Mouse (Mus musculus): ENCODE results near the gene Hes3. TPM values are rescaled to one million over a fixed set of nuclear protein-coding genes. Genes with fewer than 3 reads are reported as not detected.

Gene Hes3
- polyA plus RNA-seq, 1 experiment = not detected

DNA sequence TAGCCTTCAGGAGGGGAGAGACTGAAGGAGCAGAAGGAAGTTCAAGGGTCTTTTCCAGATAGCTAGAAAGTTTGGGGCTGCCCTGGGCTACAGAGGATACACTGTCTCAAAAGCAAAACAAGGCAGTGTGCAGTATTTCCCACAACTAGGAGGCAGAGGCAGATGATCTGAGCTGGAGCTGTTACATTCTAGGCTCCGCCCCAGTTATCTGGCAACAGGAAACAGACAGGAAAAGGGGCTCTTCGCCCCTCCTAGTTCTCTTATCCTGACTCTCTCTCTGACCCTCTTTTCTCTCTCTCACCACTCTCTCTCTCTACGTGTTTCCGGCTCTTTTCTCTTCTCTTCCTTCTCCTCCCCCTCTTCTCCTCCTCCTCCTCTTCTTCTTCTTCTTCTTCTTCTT is 4.5 kb upstream of the Hes3 start:
- Histone ChIP-seq H3K27ac (ENCODE audit: insufficient read depth, low read depth, low read length) (no peak overlapping the region), H3K4me1 (ENCODE audit: control insufficient read depth, insufficient read depth, low read length) (peaks cover 14% of the 10 kb centered on the region), H3K4me3 (ENCODE audit: insufficient read depth, low read length) (no peak overlapping the region)
- TF ChIP-seq POLR2A (IDR thresholded peaks at IDR 0.05; ENCODE audit: borderline replicate concordance, low read depth, low read length) = no peak

- Histone ChIP-seq H3K4me3 (ENCODE audit: insufficient read depth, low read length) (no peak overlapping the region), H3K27ac (ENCODE audit: insufficient read depth, low read depth, low read length) (no peak overlapping the region), H3K4me1 (ENCODE audit: control insufficient read depth, insufficient read depth, low read length) (peaks cover 14% of the 10 kb centered on the region)
- TF ChIP-seq CTCF (IDR thresholded peaks at IDR 0.05; ENCODE audit: low read depth, low read length) (peak; percentile 37; the same call in 1 of the 2 replicates), POLR2A (IDR thresholded peaks at IDR 0.05; ENCODE audit: borderline replicate concordance, low read depth, low read length) (no peak)
Measured at GRCm38 (mm10) chr4:152294188-152294929, 2.9 kb upstream of the Hes3 start.

- H3K27ac ChIP-seq (ENCODE audit: insufficient read depth, low read depth, low read length) = no peak overlapping the region
- peaks cover 10% of the 10 kb centered on the region for H3K4me1 ChIP-seq (ENCODE audit: control insufficient read depth, insufficient read depth, low read length)
- TF ChIP-seq POLR2A (IDR thresholded peaks at IDR 0.05; ENCODE audit: borderline replicate concordance, low read depth, low read length) (no peak), CTCF (IDR thresholded peaks at IDR 0.05; ENCODE audit: low read depth, low read length) (no peak)
- no peak overlapping the region for H3K4me3 ChIP-seq (ENCODE audit: insufficient read depth, low read length)
Measured at GRCm38 (mm10) chr4:152292102-152292765, 772 bp upstream of the Hes3 start.

GRCm38 (mm10) chr4:152290991-152291390 is 471 bp downstream of the Hes3 start:
- peaks cover 5% of the 10 kb centered on the region; the same call in 1 of the 2 replicates for H3K4me1 ChIP-seq (ENCODE audit: control insufficient read depth, insufficient read depth, low read length)
- TF ChIP-seq CTCF (IDR thresholded peaks at IDR 0.05; ENCODE audit: low read depth, low read length) (no peak), POLR2A (IDR thresholded peaks at IDR 0.05; ENCODE audit: borderline replicate concordance, low read depth, low read length) (no peak)
- no peak overlapping the region for H3K4me3 ChIP-seq (ENCODE audit: insufficient read depth, low read length)
- H3K27ac ChIP-seq (ENCODE audit: insufficient read depth, low read depth, low read length) = no peak overlapping the region

DNA sequence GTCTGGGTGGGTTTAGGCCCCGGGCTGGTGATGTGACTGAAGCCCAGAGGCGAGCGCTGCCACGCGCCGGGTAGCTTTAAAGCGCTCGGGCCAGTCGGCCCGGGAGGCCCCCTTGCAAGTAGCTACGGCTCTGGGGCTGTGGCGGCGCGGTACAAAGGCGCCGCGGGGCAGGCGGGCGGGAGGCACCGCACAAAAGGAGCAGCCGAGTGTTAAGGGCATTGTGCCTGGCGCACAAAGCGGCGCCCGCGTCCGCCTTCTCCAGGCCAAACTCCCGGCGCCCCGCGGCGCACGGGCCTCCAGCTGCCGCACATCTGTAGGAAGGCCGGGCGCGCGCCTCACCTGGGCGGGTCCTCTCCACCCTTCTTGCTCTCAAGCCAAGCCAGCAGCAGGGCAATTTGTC is 1.1 kb downstream of the Hes3 start:
- Histone ChIP-seq H3K4me1 (ENCODE audit: control insufficient read depth, insufficient read depth, low read length) (peaks cover 4% of the 10 kb centered on the region; the same call in 1 of the 2 replicates), H3K27ac (ENCODE audit: insufficient read depth, low read depth, low read length) (no peak overlapping the region), H3K4me3 (ENCODE audit: insufficient read depth, low read length) (no peak overlapping the region)
- TF ChIP-seq CTCF (IDR thresholded peaks at IDR 0.05; ENCODE audit: low read depth, low read length) (no peak), POLR2A (IDR thresholded peaks at IDR 0.05; ENCODE audit: borderline replicate concordance, low read depth, low read length) (no peak)

GRCm38 (mm10) chr4:152288398-152288945 is 3.0 kb downstream of the Hes3 start:
- no peak overlapping the region for H3K27ac ChIP-seq (ENCODE audit: insufficient read depth, low read depth, low read length)

GRCm38 (mm10) chr4:152287317-152288120 is 3.9 kb downstream of the Hes3 start:
- H3K4me1 ChIP-seq (ENCODE audit: control insufficient read depth, insufficient read depth, low read length) = no peaks in the 10 kb centered on the region
- TF ChIP-seq CTCF (IDR thresholded peaks at IDR 0.05; ENCODE audit: low read depth, low read length) (no peak), POLR2A (IDR thresholded peaks at IDR 0.05; ENCODE audit: borderline replicate concordance, low read depth, low read length) (no peak)
- no peak overlapping the region for H3K27ac ChIP-seq (ENCODE audit: insufficient read depth, low read depth, low read length)
- H3K4me3 ChIP-seq (ENCODE audit: insufficient read depth, low read length) = no peak overlapping the region

More at GRCm38 (mm10) chr4:152288398-152288945, 3.0 kb downstream of the Hes3 start:
- H3K4me3 ChIP-seq (ENCODE audit: insufficient read depth, low read length) = no peak overlapping the region
- TF ChIP-seq POLR2A (IDR thresholded peaks at IDR 0.05; ENCODE audit: borderline replicate concordance, low read depth, low read length) = no peak
- TF ChIP-seq CTCF (IDR thresholded peaks at IDR 0.05; ENCODE audit: low read depth, low read length) = no peak
- H3K4me1 ChIP-seq (ENCODE audit: control insufficient read depth, insufficient read depth, low read length) = no peaks in the 10 kb centered on the region

- no peaks in the 10 kb centered on the region for H3K4me1 ChIP-seq (ENCODE audit: control insufficient read depth, insufficient read depth, low read length)
- TF ChIP-seq POLR2A (IDR thresholded peaks at IDR 0.05; ENCODE audit: borderline replicate concordance, low read depth, low read length) = no peak
- TF ChIP-seq CTCF (IDR thresholded peaks at IDR 0.05; ENCODE audit: low read depth, low read length) = no peak
- no peak overlapping the region for H3K27ac ChIP-seq (ENCODE audit: insufficient read depth, low read depth, low read length)
- no peak overlapping the region for H3K4me3 ChIP-seq (ENCODE audit: insufficient read depth, low read length)
Measured at GRCm38 (mm10) chr4:152286887-152287286, 4.6 kb downstream of the Hes3 start.

- TF ChIP-seq POLR2A (IDR thresholded peaks at IDR 0.05; ENCODE audit: borderline replicate concordance, low read depth, low read length) (no peak), CTCF (IDR thresholded peaks at IDR 0.05; ENCODE audit: low read depth, low read length) (no peak)
- no peak overlapping the region for H3K27ac ChIP-seq (ENCODE audit: insufficient read depth, low read depth, low read length)
- no peak overlapping the region for H3K4me3 ChIP-seq (ENCODE audit: insufficient read depth, low read length)
- H3K4me1 ChIP-seq (ENCODE audit: control insufficient read depth, insufficient read depth, low read length) = no peaks in the 10 kb centered on the region
Measured at GRCm38 (mm10) chr4:152286183-152286582, 5.3 kb downstream of the Hes3 start.
